Mouse (Mus musculus) MEL (cell line): ENCODE data around the gene Slc8a1. TPM values are rescaled to one million over a fixed set of nuclear protein-coding genes. Genes with fewer than 3 reads are reported as not detected.
A peak's percentile ranks its signal among the peaks of the same experiment; 100 is the strongest.

ENCODE experiments used
- DNase-seq: peaks from one replicate; pipeline ENCODE4 v3.0.0; 2011; ENCODE audit warnings: low read depth, low spot score
- H3K27ac ChIP-seq: 2 replicates; pipeline ENCODE4 v1.5.1; 2012; ENCODE audit warnings: low read depth, mild to moderate bottlenecking, control low read depth, low read length, moderate library complexity; ENCODE audit not compliant: control insufficient read depth
- H3K27me3 ChIP-seq, 2 experiments: fragments of 150-350 bp in 1 of 2; sonication (generic) in 1 of 2; 2 replicates each; pipeline ENCODE4 v1.6.1; 2012; ENCODE audit warnings: low read length in 2 of 2, mild to moderate bottlenecking in 2 of 2, improper control_type of control experiment in 1 of 2, moderate library complexity in 1 of 2; ENCODE audit not compliant: insufficient read depth in 2 of 2, control insufficient read depth in 1 of 2
- H3K36me3 ChIP-seq, 2 experiments: 2 replicates each; pipeline ENCODE4 v1.6.1; 2012 to 2014; ENCODE audit warnings: low read length in 2 of 2, improper control_type of control experiment in 1 of 2, inconsistent platforms in 1 of 2, mild to moderate bottlenecking in 1 of 2; ENCODE audit not compliant: insufficient read depth in 2 of 2, control insufficient read depth in 1 of 2
- H3K4me1 ChIP-seq, 2 experiments: fragments of 150-350 bp in 1 of 2; sonication (generic) in 1 of 2; 2 replicates each; pipeline ENCODE4 v1.6.1; 2012; ENCODE audit warnings: low read length in 2 of 2, improper control_type of control experiment in 1 of 2, mild to moderate bottlenecking in 1 of 2; ENCODE audit not compliant: insufficient read depth in 2 of 2, control insufficient read depth in 1 of 2
- H3K4me3 ChIP-seq, 2 experiments: fragments of 150-350 bp in 1 of 2; sonication (generic) in 1 of 2; 2 replicates each; pipeline ENCODE4 v1.5.1; 2012; ENCODE audit warnings: low read depth in 2 of 2, low read length in 2 of 2, mild to moderate bottlenecking in 2 of 2, moderate library complexity in 2 of 2, control low read depth in 1 of 2, improper control_type of control experiment in 1 of 2; ENCODE audit not compliant: control insufficient read depth in 1 of 2, insufficient read depth in 1 of 2
- H3K79me2 ChIP-seq: 2 replicates; pipeline ENCODE4 v1.6.1; 2012; ENCODE audit warnings: mild to moderate bottlenecking, low read length, moderate library complexity; ENCODE audit not compliant: control insufficient read depth, poor library complexity, insufficient read depth
- H3K9ac ChIP-seq: 2 replicates; pipeline ENCODE4 v1.6.1; 2012; ENCODE audit warnings: low read depth, mild to moderate bottlenecking, control low read depth, low read length, moderate library complexity; ENCODE audit not compliant: control insufficient read depth, poor library complexity, severe bottlenecking
- H3K9me3 ChIP-seq: fragments of 150-350 bp; sonication (generic); replicated peaks from 2 replicates; pipeline ENCODE4 v1.6.1; 2012; ENCODE audit warnings: mild to moderate bottlenecking, low read length, improper control_type of control experiment, moderate library complexity; ENCODE audit not compliant: insufficient read depth
- CHD1 ChIP-seq: IDR thresholded peaks from 2 replicates; pipeline ENCODE4 v1.6.1; 2012; ENCODE audit warnings: low read depth, mild to moderate bottlenecking, inconsistent platforms, low read length, improper control_type of control experiment
- CTCF ChIP-seq, 3 experiments: IDR thresholded peaks in 2 of 3; conservative IDR thresholded peaks in 1 of 3; 2 replicates each; pipeline ENCODE4 v1.5.1; 2011 to 2012; ENCODE audit warnings: low read length in 3 of 3, low read depth in 2 of 3, mild to moderate bottlenecking in 2 of 3, improper control_type of control experiment in 1 of 3, inconsistent platforms in 1 of 3, mixed read lengths in 1 of 3, moderate library complexity in 1 of 3; ENCODE audit not compliant: control insufficient read depth in 1 of 3, insufficient read depth in 1 of 3, poor library complexity in 1 of 3, severe bottlenecking in 1 of 3
- ETS1 ChIP-seq: IDR thresholded peaks from 2 replicates; pipeline ENCODE4 v1.6.1; 2012; ENCODE audit warnings: low read depth, mild to moderate bottlenecking, inconsistent platforms, low read length, improper control_type of control experiment, moderate library complexity
- JUND ChIP-seq: IDR thresholded peaks from 2 replicates; pipeline ENCODE4 v1.6.1; 2011; ENCODE audit warnings: low read depth, mild to moderate bottlenecking, improper control_type of control experiment, low read length
- KAT2A ChIP-seq: conservative IDR thresholded peaks from 2 replicates; pipeline ENCODE4 v1.6.1; 2012; ENCODE audit warnings: low read depth, low read length, improper control_type of control experiment, inconsistent platforms
- MYB ChIP-seq: IDR thresholded peaks from 2 replicates; pipeline ENCODE4 v1.6.1; 2011; ENCODE audit warnings: mild to moderate bottlenecking, low read depth, low read length, improper control_type of control experiment
- MYC ChIP-seq: IDR thresholded peaks from 2 replicates; pipeline ENCODE4 v1.6.1; 2011; ENCODE audit warnings: low read depth, mild to moderate bottlenecking, low read length, improper control_type of control experiment, moderate library complexity
- NELFE ChIP-seq: IDR thresholded peaks from 2 replicates; pipeline ENCODE4 v1.6.1; 2011; ENCODE audit warnings: low read depth, low read length, improper control_type of control experiment
- POLR2AphosphoS2 ChIP-seq: IDR thresholded peaks from 2 replicates; pipeline ENCODE4 v1.6.1; 2011; ENCODE audit warnings: low read length, improper control_type of control experiment
- POLR2AphosphoS5 ChIP-seq: IDR thresholded peaks from 2 replicates; pipeline ENCODE4 v1.6.1; 2012; ENCODE audit warnings: low read depth, borderline replicate concordance, mild to moderate bottlenecking, inconsistent platforms, low read length, moderate library complexity, mixed read lengths
- RCOR1 ChIP-seq: IDR thresholded peaks from 2 replicates; pipeline ENCODE4 v1.6.1; 2012; ENCODE audit warnings: low read depth, mild to moderate bottlenecking, inconsistent platforms, low read length, improper control_type of control experiment
- SIN3A ChIP-seq: IDR thresholded peaks from 2 replicates; pipeline ENCODE4 v1.6.1; 2012; ENCODE audit warnings: low read length, improper control_type of control experiment, inconsistent platforms
- SMC3 ChIP-seq: IDR thresholded peaks from 2 replicates; pipeline ENCODE4 v1.6.1; 2011; ENCODE audit warnings: low read depth, low read length, improper control_type of control experiment
- TCF12 ChIP-seq: IDR thresholded peaks from 2 replicates; pipeline ENCODE4 v1.6.1; 2014; ENCODE audit warnings: low read depth, mild to moderate bottlenecking, inconsistent platforms, low read length, improper control_type of control experiment, moderate library complexity
- USF1 ChIP-seq: IDR thresholded peaks from 2 replicates; pipeline ENCODE4 v1.6.1; 2014; ENCODE audit warnings: low read depth, mild to moderate bottlenecking, inconsistent platforms, low read length, improper control_type of control experiment, moderate library complexity
- ZKSCAN1 ChIP-seq: IDR thresholded peaks from 2 replicates; pipeline ENCODE4 v1.6.1; 2012; ENCODE audit warnings: low read depth, mild to moderate bottlenecking, inconsistent platforms, low read length, improper control_type of control experiment, moderate library complexity
- ZMIZ1 ChIP-seq: IDR thresholded peaks from 2 replicates; pipeline ENCODE4 v1.6.1; 2012; ENCODE audit warnings: low read depth, mild to moderate bottlenecking, inconsistent platforms, low read length, improper control_type of control experiment, moderate library complexity
- ZNF384 ChIP-seq: IDR thresholded peaks from 2 replicates; pipeline ENCODE4 v1.6.1; 2012; ENCODE audit warnings: low read depth, mild to moderate bottlenecking, inconsistent platforms, low read length, improper control_type of control experiment
- polyA plus RNA-seq, 2 experiments: library from polyadenylated mRNA; stranded (reverse) in 1 of 2; unstranded in 1 of 2; fragments of >175 nt in 1 of 2; fragments of >200 nt in 1 of 2; gene quantifications; 2 replicates each; pipeline versions ENCODE4 v1.2.1 to v1.2.4; 2012; ENCODE audit warnings: low replicate concordance in 2 of 2, low read depth in 1 of 2; ENCODE audit not compliant: insufficient read length in 2 of 2, insufficient read depth in 1 of 2, missing spikeins in 1 of 2
- total RNA-seq: library from RNA; depleted of rRNA; stranded (reverse); fragments of 300-350 nt; gene quantifications from 2 replicates; pipeline ENCODE4 v1.2.3, GENCODE M21; 2012

The Slc8a1 gene
- total and polyA plus RNA-seq, 3 experiments = 0.86 to 1.0 TPM; not detected in 1

GRCm38 (mm10) chr17:81551856-81552635 is 186.1 kb downstream of the Slc8a1 start:
- no peaks in the 10 kb centered on the region for H3K9me3 ChIP-seq
- H3K4me1 ChIP-seq = peaks cover 0 to 10% of the 10 kb centered on the region in 2 experiments; a peak in 2 of 4 replicates
- no peaks in the 10 kb centered on the region for H3K79me2 ChIP-seq
- peak; percentile 17 for DNase-seq
- TF ChIP-seq POLR2AphosphoS2 = no peak
- TF ChIP-seq MYC = no peak
- TF ChIP-seq CTCF (IDR thresholded peaks at IDR 0.05 in 2 of 3, conservative IDR thresholded peaks at IDR 0.05 in 1 of 3; ENCODE audit: control insufficient read depth in 1 of 3, insufficient read depth in 1 of 3, low read depth in 2 of 3, low read length in 3 of 3, poor library complexity in 1 of 3, severe bottlenecking in 1 of 3) = no peak
- no peak for TF ChIP-seq MYB
- TF ChIP-seq TCF12 = no peak
- no peak for TF ChIP-seq ETS1
- no peak for TF ChIP-seq KAT2A
- TF ChIP-seq SMC3 = no peak
- TF ChIP-seq ZMIZ1 = no peak
- TF ChIP-seq SIN3A = no peak
- TF ChIP-seq RCOR1 = no peak
- TF ChIP-seq NELFE = no peak
- TF ChIP-seq ZKSCAN1 = no peak
- no peak for TF ChIP-seq JUND
- H3K9ac ChIP-seq = no peak overlapping the region
- peaks cover 0 to 11% of the 10 kb centered on the region in 2 experiments; a peak in 1 of 4 replicates for H3K36me3 ChIP-seq
- H3K27me3 ChIP-seq = no peaks in the 10 kb centered on the region
- no peak overlapping the region for H3K4me3 ChIP-seq
- no peak overlapping the region for H3K27ac ChIP-seq

- Histone ChIP-seq H3K9me3 (no peaks in the 10 kb centered on the region), H3K4me3 (no peak overlapping the region), H3K4me1 (peaks cover 0 to 10% of the 10 kb centered on the region in 2 experiments; a peak in 2 of 4 replicates), H3K36me3 (peaks cover 0 to 11% of the 10 kb centered on the region in 2 experiments; a peak in 1 of 4 replicates), H3K27ac (no peak overlapping the region), H3K27me3 (no peaks in the 10 kb centered on the region), H3K9ac (no peak overlapping the region), H3K79me2 (no peaks in the 10 kb centered on the region)
- no peak for DNase-seq
- TF ChIP-seq ZKSCAN1 (no peak), TCF12 (no peak), CHD1 (no peak), POLR2AphosphoS5 (no peak), USF1 (no peak), ZNF384 (no peak)
Observed at GRCm38 (mm10) chr17:81550864-81551263, 187.3 kb downstream of the Slc8a1 start.
